Mouse (Mus musculus): Measurements from ENCODE around the gene Casp3.

Gene Casp3

GRCm38 (mm10) chr8:46651872-46652271 lies 34.8 kb downstream of the Casp3 start:
- H3K4me3 ChIP-seq (replicated peaks; ENCODE audit: low read length), result no peak overlapping the region
- H3K9me3 ChIP-seq (ENCODE audit: low read length), result no peaks in the 10 kb centered on the region
- H3K36me3 ChIP-seq (ENCODE audit: insufficient read depth, low read length), result no peaks in the 10 kb centered on the region
- H3K4me1 ChIP-seq (replicated peaks; ENCODE audit: low read depth, low read length), result no peaks in the 10 kb centered on the region
- no peak for TF ChIP-seq CTCF (conservative IDR thresholded peaks at IDR 0.05; ENCODE audit: low read length)
- TF ChIP-seq NANOG (IDR thresholded peaks at IDR 0.05; ENCODE audit: borderline replicate concordance, low read length), result no peak
- TF ChIP-seq POU5F1 (IDR thresholded peaks at IDR 0.05; ENCODE audit: borderline replicate concordance, low read length), result no peak
- no peaks in the 10 kb centered on the region for H3K27me3 ChIP-seq (ENCODE audit: insufficient read depth, low read length)

DNA sequence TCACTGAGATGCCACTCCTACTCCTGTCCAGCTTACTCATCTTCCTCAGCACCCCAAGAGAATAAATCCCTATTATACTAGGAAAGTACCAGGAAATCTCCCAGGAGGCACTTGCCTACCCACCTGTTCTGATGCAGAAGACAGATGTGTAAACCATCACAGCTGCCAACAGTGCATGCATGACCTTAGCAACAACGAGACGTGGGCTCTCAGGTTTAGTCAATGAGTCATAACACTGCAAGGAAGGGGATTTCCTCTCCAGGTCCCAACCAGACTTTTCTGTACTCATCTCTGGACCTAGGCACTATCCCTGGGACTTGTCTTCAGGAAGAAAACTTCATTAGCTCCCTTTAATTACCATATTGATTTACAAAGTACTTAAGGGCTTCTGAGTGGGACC lies 38.8 kb downstream of the Casp3 start:
- Histone ChIP-seq H3K4me1 (replicated peaks; ENCODE audit: low read depth, low read length) (no peaks in the 10 kb centered on the region), H3K9me3 (ENCODE audit: low read length) (no peaks in the 10 kb centered on the region), H3K4me3 (replicated peaks; ENCODE audit: low read length) (no peak overlapping the region), H3K27me3 (ENCODE audit: insufficient read depth, low read length) (no peaks in the 10 kb centered on the region), H3K36me3 (ENCODE audit: insufficient read depth, low read length) (no peaks in the 10 kb centered on the region)
- TF ChIP-seq NANOG (IDR thresholded peaks at IDR 0.05; ENCODE audit: borderline replicate concordance, low read length), result no peak

DNA sequence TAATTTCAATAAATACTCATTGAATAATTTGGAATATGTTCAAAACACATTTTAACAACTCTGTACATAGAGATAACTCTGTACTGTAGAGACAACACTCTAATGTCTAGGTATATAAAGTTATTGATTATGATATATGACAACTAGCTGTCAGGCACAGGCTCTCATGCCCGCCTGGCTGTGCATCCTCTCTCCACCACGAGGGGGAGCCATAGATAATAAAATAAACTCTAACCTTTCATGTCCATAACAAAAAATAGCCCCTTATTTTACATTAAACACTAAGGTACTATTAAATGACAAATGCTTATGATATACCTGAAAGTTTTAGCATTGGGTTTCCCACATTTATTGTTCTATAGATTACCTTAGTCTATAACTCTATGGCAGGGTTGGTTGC lies 54.4 kb downstream of the Casp3 start:
- Histone ChIP-seq H3K4me1 (replicated peaks; ENCODE audit: low read depth, low read length) (no peaks in the 10 kb centered on the region), H3K9me3 (ENCODE audit: low read length) (peaks cover 14% of the 10 kb centered on the region), H3K4me3 (replicated peaks; ENCODE audit: low read length) (no peak overlapping the region), H3K27me3 (ENCODE audit: insufficient read depth, low read length) (no peaks in the 10 kb centered on the region), H3K36me3 (ENCODE audit: insufficient read depth, low read length) (no peaks in the 10 kb centered on the region)
- TF ChIP-seq POU5F1 (IDR thresholded peaks at IDR 0.05; ENCODE audit: borderline replicate concordance, low read length), result no peak
- TF ChIP-seq CTCF (conservative IDR thresholded peaks at IDR 0.05; ENCODE audit: low read length), result peak; percentile 92
- TF ChIP-seq NANOG (IDR thresholded peaks at IDR 0.05; ENCODE audit: borderline replicate concordance, low read length), result no peak

GRCm38 (mm10) chr8:46680671-46681365 lies 63.7 kb downstream of the Casp3 start:
- Histone ChIP-seq H3K27me3 (ENCODE audit: insufficient read depth, low read length) (no peaks in the 10 kb centered on the region), H3K4me3 (replicated peaks; ENCODE audit: low read length) (no peak overlapping the region), H3K36me3 (ENCODE audit: insufficient read depth, low read length) (no peaks in the 10 kb centered on the region), H3K9me3 (ENCODE audit: low read length) (peaks cover 4% of the 10 kb centered on the region; the same call in 1 of the 2 replicates), H3K4me1 (replicated peaks; ENCODE audit: low read depth, low read length) (no peaks in the 10 kb centered on the region)
- no peak for TF ChIP-seq NANOG (IDR thresholded peaks at IDR 0.05; ENCODE audit: borderline replicate concordance, low read length)
- TF ChIP-seq CTCF (conservative IDR thresholded peaks at IDR 0.05; ENCODE audit: low read length), result no peak
- TF ChIP-seq POU5F1 (IDR thresholded peaks at IDR 0.05; ENCODE audit: borderline replicate concordance, low read length), result no peak

GRCm38 (mm10) chr8:46686664-46687336 lies 69.7 kb downstream of the Casp3 start:
- Histone ChIP-seq H3K36me3 (ENCODE audit: insufficient read depth, low read length) (no peaks in the 10 kb centered on the region), H3K4me1 (replicated peaks; ENCODE audit: low read depth, low read length) (0 out of 2 replicates have a peak, but pooled peaks cover 6% of the 10 kb centered on the region), H3K4me3 (replicated peaks; ENCODE audit: low read length) (peak overlapping the region; percentile 84), H3K9me3 (ENCODE audit: low read length) (no peaks in the 10 kb centered on the region), H3K27me3 (ENCODE audit: insufficient read depth, low read length) (no peaks in the 10 kb centered on the region)
- TF ChIP-seq NANOG (IDR thresholded peaks at IDR 0.05; ENCODE audit: borderline replicate concordance, low read length) (no peak), CTCF (conservative IDR thresholded peaks at IDR 0.05; ENCODE audit: low read length) (no peak; the same call in 1 of the 2 replicates), POU5F1 (IDR thresholded peaks at IDR 0.05; ENCODE audit: borderline replicate concordance, low read length) (no peak)
